Mouse (Mus musculus) heart, postnatal 0 days (tissue): ENCODE measurements around the gene Zbtb45. TPM values are rescaled to one million over a fixed set of nuclear protein-coding genes. Genes with fewer than 3 reads are reported as not detected.

Source experiments
- ATAC-seq: fragments of 200-750 bp; cut with Nextera tagmentation; 2 replicates; pipeline ENCODE4 v1.8.0; 2017; ENCODE audit warnings: low read depth, moderate number of reproducible peaks, moderate library complexity; ENCODE audit not compliant: insufficient read depth
- DNase-seq: peaks from one replicate; pipeline ENCODE4 v3.0.0-alpha.2; 2016; ENCODE audit warnings: low spot score
- H3K27ac ChIP-seq: fragments of 300-500 bp; sonication (generic); 2 replicates; pipeline ENCODE4 v1.5.1; 2014; ENCODE audit warnings: low read depth, mild to moderate bottlenecking
- H3K27me3 ChIP-seq: fragments of 300-500 bp; sonication (generic); 2 replicates; pipeline ENCODE4 v1.6.1; 2014; ENCODE audit warnings: low read length, mixed read lengths; ENCODE audit not compliant: control insufficient read depth, insufficient read depth
- H3K36me3 ChIP-seq: fragments of 300-500 bp; sonication (generic); replicated peaks from 2 replicates; pipeline ENCODE4 v1.6.1; 2014; ENCODE audit warnings: low read length, mixed read lengths; ENCODE audit not compliant: control insufficient read depth, insufficient read depth
- H3K4me1 ChIP-seq: fragments of 300-500 bp; sonication (generic); 2 replicates; pipeline ENCODE4 v1.6.1; 2014; ENCODE audit warnings: antibody characterized with exemption; ENCODE audit not compliant: control insufficient read depth, insufficient read depth
- H3K4me2 ChIP-seq: fragments of 300-500 bp; sonication (generic); 2 replicates; pipeline ENCODE4 v1.6.1; 2014; ENCODE audit warnings: low read depth, mild to moderate bottlenecking, low read length, moderate library complexity
- H3K4me3 ChIP-seq: fragments of 300-500 bp; sonication (generic); 2 replicates; pipeline ENCODE4 v1.5.1; 2014; ENCODE audit warnings: low read depth, low read length
- H3K9ac ChIP-seq: fragments of 300-500 bp; sonication (generic); replicated peaks from 2 replicates; pipeline ENCODE4 v1.6.1; 2014; ENCODE audit warnings: low read depth, low read length, mixed read lengths
- H3K9me3 ChIP-seq: fragments of 300-500 bp; sonication (generic); replicated peaks from 2 replicates; pipeline ENCODE4 v1.6.1; 2016; ENCODE audit warnings: low read length; ENCODE audit not compliant: control insufficient read depth
- CTCF ChIP-seq: IDR thresholded peaks from 2 replicates; pipeline ENCODE4 v1.5.1; 2016; ENCODE audit warnings: antibody characterized with exemption, control low read depth, low read depth
- EP300 ChIP-seq: IDR thresholded peaks from 2 replicates; pipeline ENCODE4 v1.6.1; 2016; ENCODE audit warnings: antibody characterized with exemption, low read depth
- WGBS: fragments of 180-500 bp; shearing (Covaris S2); extraction: QIAGEN DNeasy Blood & Tissue Kit; methylation state at CpG from one replicate; pipeline ENCODE4 v1.1.7; 2014; 5-methylcytosine and 5-hydroxymethylcytosine counted together
- polyA plus RNA-seq: library from polyadenylated mRNA; unstranded; fragments of >200 nt; fragmentation: Nextera tagmentation; extraction: Ambion mirVana; gene quantifications from 2 replicates; pipeline ENCODE4 v1.2.1, GENCODE M21; 2015
- total RNA-seq: library from RNA; depleted of rRNA; stranded (reverse); fragments of >200 nt; gene quantifications from 2 replicates; pipeline ENCODE4 v1.2.3, GENCODE M21; 2014; ENCODE audit warnings: low replicate concordance

The Zbtb45 gene
- total and polyA plus RNA-seq, 2 experiments from 2014 or later, result 9.5 to 29.2 TPM

DNA sequence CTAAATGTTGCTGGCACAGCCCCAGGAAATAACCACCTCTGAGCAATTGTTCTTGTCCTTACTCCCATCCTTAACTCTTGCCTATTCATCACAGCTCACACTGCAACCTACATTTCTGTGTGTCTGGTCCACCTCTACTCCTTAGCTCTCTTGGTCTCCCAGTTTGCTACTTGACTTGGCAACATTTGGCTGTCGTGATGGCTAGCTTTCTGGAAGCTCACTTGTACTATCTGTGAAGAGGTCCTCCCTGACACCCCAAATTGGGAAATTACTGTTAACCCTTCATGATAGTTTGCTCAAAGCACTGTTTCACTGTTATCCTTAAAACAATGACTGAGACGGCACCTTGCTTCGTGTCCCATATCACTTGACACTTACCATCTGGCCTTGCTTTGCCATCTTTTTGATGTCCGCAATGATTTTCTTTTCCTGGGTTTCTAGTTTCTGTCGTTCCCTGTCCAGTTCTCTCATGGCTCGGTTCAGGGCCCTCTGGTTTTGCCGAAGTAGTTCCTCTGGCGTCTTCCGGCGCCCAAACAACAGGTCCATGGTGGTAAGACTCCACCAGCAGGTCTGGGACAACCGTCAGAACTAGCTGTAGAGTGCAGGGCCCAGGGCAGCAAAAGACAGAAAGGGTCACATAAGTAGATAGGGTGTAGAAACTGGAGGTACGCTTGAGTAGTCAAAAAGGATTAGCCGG lies 23.8 kb upstream of the Zbtb45 start:
- Histone ChIP-seq H3K27me3 (no peaks in the 10 kb centered on the region), H3K4me2 (peak overlapping the region; percentile 92), H3K27ac (peak overlapping the region; percentile 94), H3K4me1 (peaks cover 23% of the 10 kb centered on the region), H3K9ac (peak overlapping the region; percentile 89), H3K4me3 (peak overlapping the region; percentile 79), H3K36me3 (peaks cover 52% of the 10 kb centered on the region), H3K9me3 (no peaks in the 10 kb centered on the region)
- no peak for ATAC-seq
- WGBS, result 37% methylated on average over 13 of the region's 13 CpGs
- TF ChIP-seq EP300, result no peak
- TF ChIP-seq CTCF, result no peak
- no peak for DNase-seq

GRCm38 (mm10) chr7:13032541-13032940 lies 22.7 kb upstream of the Zbtb45 start:
- DNase-seq (no peak), ATAC-seq (no peak)
- Histone ChIP-seq H3K4me1 (peaks cover 23% of the 10 kb centered on the region), H3K27ac (no peak overlapping the region), H3K27me3 (no peaks in the 10 kb centered on the region), H3K9ac (no peak overlapping the region), H3K4me3 (no peak overlapping the region), H3K4me2 (no peak overlapping the region), H3K36me3 (peaks cover 63% of the 10 kb centered on the region), H3K9me3 (no peaks in the 10 kb centered on the region)
- 88% methylated on average over 7 of the region's 7 CpGs for WGBS
- TF ChIP-seq CTCF, result no peak
- no peak for TF ChIP-seq EP300

DNA sequence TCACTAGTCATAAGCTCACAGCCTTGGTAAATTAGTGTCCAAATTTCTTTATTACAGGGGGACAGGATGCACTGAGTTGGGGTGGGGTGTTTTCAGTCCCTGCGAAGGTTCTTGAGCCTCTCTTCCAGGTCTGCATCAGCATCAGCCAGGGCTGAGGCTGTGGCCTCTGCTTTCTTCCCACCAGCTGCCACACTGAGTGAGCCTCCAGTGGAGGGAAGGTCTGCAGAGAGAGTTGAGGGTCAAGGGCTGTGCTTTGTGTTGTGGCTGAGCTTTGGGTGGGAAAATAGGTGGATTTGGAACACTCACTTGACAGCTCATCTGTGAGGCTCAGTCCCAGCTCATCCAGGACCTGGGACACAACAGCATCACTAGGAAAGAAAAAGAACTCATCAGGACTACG lies 22.1 kb upstream of the Zbtb45 start:
- Histone ChIP-seq H3K36me3 (peaks cover 69% of the 10 kb centered on the region), H3K27ac (no peak overlapping the region), H3K9me3 (no peaks in the 10 kb centered on the region), H3K9ac (no peak overlapping the region), H3K4me3 (no peak overlapping the region), H3K4me2 (no peak overlapping the region), H3K27me3 (no peaks in the 10 kb centered on the region), H3K4me1 (peaks cover 22% of the 10 kb centered on the region)
- ATAC-seq (no peak), DNase-seq (no peak)
- 81% methylated on average over 2 of the region's 2 CpGs for WGBS
- no peak for TF ChIP-seq EP300
- TF ChIP-seq CTCF, result no peak

GRCm38 (mm10) chr7:13031069-13031468 lies 21.2 kb upstream of the Zbtb45 start:
- Histone ChIP-seq H3K27ac (no peak overlapping the region), H3K27me3 (no peaks in the 10 kb centered on the region), H3K9ac (no peak overlapping the region), H3K4me3 (no peak overlapping the region), H3K36me3 (peaks cover 78% of the 10 kb centered on the region), H3K4me1 (peaks cover 20% of the 10 kb centered on the region), H3K4me2 (no peak overlapping the region), H3K9me3 (no peaks in the 10 kb centered on the region)
- TF ChIP-seq EP300, result no peak
- peak; percentile 35; the same call in 1 of the 2 replicates for TF ChIP-seq CTCF
- no peak for DNase-seq
- no peak for ATAC-seq
- WGBS, result 69% methylated on average over 5 of the region's 5 CpGs

DNA sequence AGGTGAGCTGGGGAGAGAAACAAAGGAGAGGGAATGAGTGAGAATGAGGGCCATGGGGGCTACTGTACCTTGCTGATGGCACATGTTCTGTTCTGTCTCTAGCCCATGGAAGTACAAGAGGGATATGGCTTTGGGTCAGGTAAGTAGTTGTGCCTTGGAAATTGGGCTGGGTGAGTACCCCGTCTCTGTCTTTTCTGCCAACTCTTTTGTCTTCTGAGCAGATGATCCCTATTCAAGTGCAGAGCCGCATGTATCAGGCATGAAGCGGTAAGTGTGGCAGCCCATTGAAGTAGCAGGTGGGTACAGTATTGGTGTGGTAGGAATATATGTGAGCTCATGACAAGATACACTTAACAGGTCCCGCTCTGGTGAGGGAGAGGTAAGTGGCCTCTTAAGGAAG lies 19.2 kb upstream of the Zbtb45 start:
- 88% methylated on average over 4 of the region's 4 CpGs for WGBS
- TF ChIP-seq CTCF (no peak), EP300 (no peak)
- Histone ChIP-seq H3K9me3 (no peaks in the 10 kb centered on the region), H3K27ac (no peak overlapping the region), H3K9ac (no peak overlapping the region), H3K27me3 (no peaks in the 10 kb centered on the region), H3K4me3 (no peak overlapping the region), H3K36me3 (peaks cover 78% of the 10 kb centered on the region), H3K4me2 (no peak overlapping the region), H3K4me1 (peaks cover 21% of the 10 kb centered on the region)
- DNase-seq (no peak), ATAC-seq (no peak)

- Histone ChIP-seq H3K4me3 (peak overlapping the region; percentile 83), H3K27ac (peak overlapping the region; percentile 98; the same call in 1 of the 2 replicates), H3K4me1 (peaks cover 15% of the 10 kb centered on the region), H3K36me3 (peaks cover 53% of the 10 kb centered on the region), H3K4me2 (peak overlapping the region; percentile 93), H3K9ac (peak overlapping the region; percentile 80), H3K9me3 (no peaks in the 10 kb centered on the region), H3K27me3 (no peaks in the 10 kb centered on the region)
- no peak for TF ChIP-seq EP300
- TF ChIP-seq CTCF, result no peak
- 31% methylated on average over 4 of the region's 4 CpGs for WGBS
- DNase-seq (no peak), ATAC-seq (no peak)
Measured at GRCm38 (mm10) chr7:13025511-13026112, 15.8 kb upstream of the Zbtb45 start.
